Mouse (Mus musculus): ENCODE results near the gene Stard13. TPM values are rescaled to one million over a fixed set of nuclear protein-coding genes. Genes with fewer than 3 reads are reported as not detected.
A peak's percentile ranks its signal among the peaks of the same experiment; 100 is the strongest.

Gene Stard13
- polyA plus RNA-seq, 1 experiment from 2014 or later, result 10.6 TPM

DNA sequence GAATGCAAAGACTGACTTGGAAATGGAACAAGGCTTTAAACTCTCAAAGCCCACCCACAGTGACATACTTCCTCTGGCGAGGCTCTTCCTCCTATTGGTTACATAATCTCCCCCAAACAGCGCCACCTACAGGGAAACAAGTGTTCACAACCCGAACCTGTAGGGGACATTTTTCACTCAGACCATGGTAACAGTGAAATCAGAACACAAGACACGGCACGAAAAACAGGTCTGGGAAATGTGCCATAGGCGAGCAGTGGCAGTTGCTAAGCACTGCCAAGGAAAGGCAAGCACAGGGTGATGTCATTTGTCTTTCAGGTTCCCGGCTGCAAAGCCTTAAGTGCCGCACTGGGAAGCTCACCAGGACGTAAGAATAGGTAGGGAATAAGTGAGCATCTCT, 82.1 kb downstream of the Stard13 start:
- Histone ChIP-seq H3K27ac (no peak overlapping the region), H3K36me3 (no peaks in the 10 kb centered on the region), H3K27me3 (no peaks in the 10 kb centered on the region), H3K4me1 (peaks cover 20% of the 10 kb centered on the region), H3K9ac (no peak overlapping the region), H3K4me3 (replicated peaks) (no peak overlapping the region), H3K4me2 (no peak overlapping the region), H3K9me3 (replicated peaks) (no peaks in the 10 kb centered on the region)
- no peak for ATAC-seq (replicated peaks; ENCODE audit: low FRiP score)
- 93% methylated on average over 9 of the region's 9 CpGs for WGBS

DNA sequence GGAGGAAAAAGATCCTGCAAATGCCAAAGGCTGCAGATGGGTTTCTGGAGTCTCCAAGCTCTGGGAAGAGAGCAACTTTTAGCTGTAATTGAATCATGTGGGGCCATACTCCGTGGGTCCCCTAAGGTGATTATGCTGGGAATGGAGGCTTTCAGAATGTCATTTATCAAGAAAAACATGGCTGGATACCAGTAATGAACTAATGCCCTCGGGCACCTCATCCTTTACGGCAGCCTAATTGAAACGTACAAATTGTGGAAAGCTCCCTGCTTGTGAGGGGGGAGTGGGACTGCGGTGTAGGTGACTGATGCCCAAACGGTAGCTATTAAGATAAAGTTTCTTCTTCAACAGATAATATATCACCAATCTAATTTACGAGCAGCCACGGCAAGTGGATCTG, 84.1 kb downstream of the Stard13 start:
- Histone ChIP-seq H3K9ac (no peak overlapping the region), H3K4me2 (no peak overlapping the region), H3K9me3 (replicated peaks) (no peaks in the 10 kb centered on the region), H3K4me3 (replicated peaks) (no peak overlapping the region), H3K27me3 (no peaks in the 10 kb centered on the region), H3K4me1 (peaks cover 5% of the 10 kb centered on the region), H3K36me3 (no peaks in the 10 kb centered on the region), H3K27ac (no peak overlapping the region)
- WGBS, result 21% methylated on average over 8 of the region's 8 CpGs
- no peak for ATAC-seq (replicated peaks; ENCODE audit: low FRiP score)

DNA sequence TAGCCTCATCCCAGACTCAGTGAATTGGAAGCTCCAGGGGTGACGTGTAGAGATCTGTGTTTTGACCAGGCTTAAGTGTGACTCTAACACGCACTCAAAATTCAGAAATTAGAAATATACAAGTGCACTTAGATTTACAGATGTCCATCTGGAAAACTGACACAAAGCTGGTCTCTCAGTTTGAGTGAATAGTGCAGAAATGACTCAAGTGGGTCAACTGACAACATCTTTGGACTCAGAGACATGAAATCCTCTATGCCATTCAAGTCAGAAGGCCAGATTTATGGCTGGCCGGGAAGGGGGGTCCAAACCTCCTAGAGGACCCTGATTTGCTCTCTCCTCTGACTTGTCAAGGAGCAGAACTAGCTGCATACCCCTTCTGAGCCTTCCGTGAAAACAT, 85.6 kb downstream of the Stard13 start:
- Histone ChIP-seq H3K4me1 (peaks cover 11% of the 10 kb centered on the region), H3K4me2 (no peak overlapping the region), H3K36me3 (no peaks in the 10 kb centered on the region), H3K27ac (no peak overlapping the region), H3K9me3 (replicated peaks) (no peaks in the 10 kb centered on the region), H3K9ac (no peak overlapping the region), H3K27me3 (no peaks in the 10 kb centered on the region), H3K4me3 (replicated peaks) (no peak overlapping the region)
- no peak for ATAC-seq (replicated peaks; ENCODE audit: low FRiP score)
- 88% methylated on average over 4 of the region's 4 CpGs for WGBS

DNA sequence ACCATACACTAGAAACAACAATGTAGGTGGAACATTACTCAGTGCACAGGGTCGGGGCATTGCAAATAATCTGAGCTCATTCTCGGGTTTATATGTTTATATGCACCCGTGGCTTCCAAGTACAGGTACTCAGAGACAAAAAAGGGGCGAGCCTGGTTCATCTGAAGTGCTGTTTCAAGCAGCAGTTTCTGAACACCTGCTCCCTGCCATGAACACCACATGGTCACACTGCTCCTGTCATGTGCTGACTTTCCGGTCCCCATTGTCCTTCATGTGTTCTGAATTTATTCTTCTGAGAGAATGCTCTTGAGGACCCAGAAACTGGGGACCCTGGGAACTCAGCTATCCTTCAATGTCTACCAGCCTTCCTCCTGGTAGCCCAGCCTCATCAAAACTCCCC, 87.8 kb downstream of the Stard13 start:
- H3K9me3 ChIP-seq (replicated peaks), result no peaks in the 10 kb centered on the region
- no peak overlapping the region for H3K4me2 ChIP-seq
- H3K27me3 ChIP-seq, result no peaks in the 10 kb centered on the region
- ATAC-seq (replicated peaks; ENCODE audit: low FRiP score), result no peak
- H3K36me3 ChIP-seq, result no peaks in the 10 kb centered on the region
- H3K27ac ChIP-seq, result no peak overlapping the region
- no peak overlapping the region for H3K9ac ChIP-seq
- 58% methylated on average over 5 of the region's 5 CpGs for WGBS
- H3K4me3 ChIP-seq (replicated peaks), result no peak overlapping the region
- peaks cover 28% of the 10 kb centered on the region for H3K4me1 ChIP-seq

DNA sequence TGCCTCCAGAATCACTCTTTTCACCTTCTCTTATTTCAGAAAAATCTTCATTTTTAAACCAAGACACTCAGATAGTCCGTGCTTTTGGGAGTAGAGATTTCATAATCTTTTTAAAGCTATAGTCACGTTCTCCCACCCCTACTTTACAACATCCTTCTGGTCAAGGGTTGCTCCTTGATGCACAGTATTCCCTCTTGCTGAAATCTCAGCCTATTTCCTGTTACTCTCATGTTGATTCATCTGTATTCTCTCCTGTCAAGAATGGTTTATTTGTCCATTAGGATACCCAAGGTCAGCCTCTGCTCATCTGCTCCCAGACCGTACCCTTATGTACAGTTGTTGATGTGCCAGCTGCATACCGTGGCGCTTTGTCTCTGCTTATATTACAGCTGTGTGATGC, 89.7 kb downstream of the Stard13 start:
- Histone ChIP-seq H3K27me3 (no peaks in the 10 kb centered on the region), H3K9ac (no peak overlapping the region), H3K9me3 (replicated peaks) (no peaks in the 10 kb centered on the region), H3K36me3 (no peaks in the 10 kb centered on the region), H3K27ac (no peak overlapping the region), H3K4me1 (peaks cover 31% of the 10 kb centered on the region), H3K4me2 (no peak overlapping the region), H3K4me3 (replicated peaks) (no peak overlapping the region)
- WGBS, result 62% methylated on average over 5 of the region's 5 CpGs
- no peak for ATAC-seq (replicated peaks; ENCODE audit: low FRiP score)

DNA sequence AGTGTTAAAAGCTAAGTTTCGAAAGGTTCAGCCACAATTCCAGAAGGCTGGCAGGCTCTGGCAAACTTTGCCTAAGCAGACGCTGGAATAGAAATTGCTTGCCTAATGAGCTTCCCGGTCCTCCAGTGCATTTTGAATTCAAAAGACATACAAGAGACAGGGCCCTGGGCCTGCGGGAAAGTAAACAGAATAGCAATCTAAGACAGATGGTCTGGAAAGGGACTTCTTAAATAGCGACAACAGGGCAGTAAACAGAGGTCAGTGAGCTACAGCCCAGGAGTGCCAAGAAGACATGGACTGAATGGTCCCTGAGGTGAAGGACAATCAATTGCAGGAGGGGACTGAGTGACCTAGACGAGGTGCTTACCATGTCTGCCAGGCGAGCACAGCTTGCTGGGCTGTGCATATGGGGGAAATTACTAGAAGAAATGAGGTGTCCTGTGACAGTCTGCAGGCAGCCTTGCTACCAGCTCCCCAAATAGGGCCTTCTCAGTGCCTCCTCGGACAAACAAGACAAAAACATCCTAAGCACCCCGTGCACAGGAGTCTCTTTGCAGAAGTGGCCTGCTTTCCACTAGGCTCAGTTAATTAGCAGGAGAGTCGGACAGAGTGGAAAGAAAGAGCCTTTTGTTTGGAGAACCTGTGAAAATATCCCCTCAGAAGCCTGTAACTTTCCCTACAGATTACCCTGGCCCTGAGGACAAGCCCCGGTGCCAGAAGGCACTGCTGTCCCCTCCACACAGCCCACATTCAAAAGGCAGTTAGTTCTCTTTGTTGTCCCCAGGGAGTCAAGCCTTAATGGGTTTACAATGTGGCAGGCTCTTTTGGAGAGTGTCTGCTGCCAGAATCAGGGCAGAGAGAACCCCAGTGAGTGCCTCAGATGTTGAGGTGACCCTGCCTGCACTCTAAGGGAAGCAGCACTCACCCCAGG, 90.7 kb downstream of the Stard13 start:
- no peak for ATAC-seq (replicated peaks; ENCODE audit: low FRiP score)
- H3K27me3 ChIP-seq, result no peaks in the 10 kb centered on the region
- H3K27ac ChIP-seq, result peak overlapping the region; percentile 64
- H3K4me3 ChIP-seq (replicated peaks), result no peak overlapping the region
- H3K9ac ChIP-seq, result no peak overlapping the region
- no peaks in the 10 kb centered on the region for H3K9me3 ChIP-seq (replicated peaks)
- WGBS, result 35% methylated on average over 11 of the region's 11 CpGs
- H3K4me2 ChIP-seq, result no peak overlapping the region
- H3K36me3 ChIP-seq, result no peaks in the 10 kb centered on the region
- H3K4me1 ChIP-seq, result peaks cover 31% of the 10 kb centered on the region

DNA sequence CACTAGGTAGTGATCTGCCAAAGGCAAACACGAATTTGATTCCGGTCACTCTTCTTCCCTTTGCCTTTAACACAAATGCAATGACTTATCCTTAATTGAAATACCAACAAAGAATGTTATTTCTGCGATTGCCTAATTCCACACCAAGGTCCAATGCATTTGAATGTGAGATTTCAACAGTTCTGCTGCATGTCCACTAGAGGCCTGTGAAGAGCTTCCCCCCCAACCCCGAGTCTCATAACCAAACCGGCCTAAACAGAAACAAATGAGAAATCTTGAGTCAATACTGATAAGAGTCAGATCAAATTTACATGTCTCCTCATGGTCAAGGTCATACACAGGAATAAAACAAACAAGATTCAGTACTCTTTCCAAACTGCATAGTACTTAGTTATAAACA, 91.4 kb downstream of the Stard13 start:
- H3K9ac ChIP-seq, result no peak overlapping the region
- H3K9me3 ChIP-seq (replicated peaks), result no peaks in the 10 kb centered on the region
- no peaks in the 10 kb centered on the region for H3K27me3 ChIP-seq
- peak; percentile 77 for ATAC-seq (replicated peaks; ENCODE audit: low FRiP score)
- peaks cover 31% of the 10 kb centered on the region for H3K4me1 ChIP-seq
- H3K27ac ChIP-seq, result peak overlapping the region; percentile 64
- WGBS, result 33% methylated on average over 5 of the region's 5 CpGs
- H3K4me3 ChIP-seq (replicated peaks), result no peak overlapping the region
- H3K4me2 ChIP-seq, result no peak overlapping the region
- H3K36me3 ChIP-seq, result no peaks in the 10 kb centered on the region

DNA sequence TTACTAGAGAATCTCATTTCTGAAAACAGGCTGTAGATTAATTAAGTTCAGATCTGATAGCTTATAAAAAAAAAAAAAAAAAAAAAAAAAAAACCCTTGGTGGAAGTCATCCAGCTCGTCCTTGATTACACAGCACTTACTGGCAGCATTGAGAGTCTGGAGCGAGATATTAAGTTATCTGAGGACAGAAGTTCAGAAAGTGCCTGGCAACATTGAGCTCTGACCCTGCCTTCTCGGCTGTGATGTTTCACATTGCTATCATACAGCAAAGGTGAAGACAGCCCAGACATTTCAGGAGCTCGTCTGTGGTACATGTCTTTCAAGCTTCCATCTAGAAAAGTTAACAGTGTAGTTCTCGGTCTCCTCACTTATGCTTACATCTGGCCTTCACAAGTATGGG, 95.7 kb downstream of the Stard13 start:
- Histone ChIP-seq H3K36me3 (no peaks in the 10 kb centered on the region), H3K4me3 (replicated peaks) (no peak overlapping the region), H3K4me2 (no peak overlapping the region), H3K27me3 (no peaks in the 10 kb centered on the region), H3K4me1 (peaks cover 33% of the 10 kb centered on the region), H3K9me3 (replicated peaks) (no peaks in the 10 kb centered on the region), H3K27ac (no peak overlapping the region), H3K9ac (no peak overlapping the region)
- 84% methylated on average over 5 of the region's 5 CpGs for WGBS
- ATAC-seq (replicated peaks; ENCODE audit: low FRiP score), result no peak

DNA sequence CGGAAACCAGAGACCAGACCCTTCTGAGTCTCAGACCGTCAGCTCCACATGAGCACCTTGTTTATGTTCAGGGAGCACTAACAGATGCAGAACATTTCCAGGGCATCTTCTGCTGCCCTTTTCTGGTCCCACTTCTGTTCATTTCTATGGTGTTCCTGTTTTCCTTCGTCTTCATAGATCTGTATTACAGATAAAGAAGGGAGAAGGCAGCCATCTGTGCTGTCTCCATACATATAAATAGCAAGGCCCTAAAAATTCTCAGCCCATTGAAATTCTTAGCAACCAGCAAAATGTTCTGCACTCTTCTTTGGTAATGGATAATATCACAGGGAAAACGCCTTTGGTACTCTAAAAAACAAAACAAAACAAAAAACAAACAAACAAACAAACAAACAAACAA, 96.3 kb downstream of the Stard13 start:
- no peak overlapping the region for H3K9ac ChIP-seq
- ATAC-seq (replicated peaks; ENCODE audit: low FRiP score), result no peak
- no peak overlapping the region for H3K4me2 ChIP-seq
- H3K36me3 ChIP-seq, result no peaks in the 10 kb centered on the region
- 0 out of 2 replicates have a peak overlapping the region, but pooled peaks have one; percentile 81 for H3K27ac ChIP-seq
- no peaks in the 10 kb centered on the region for H3K27me3 ChIP-seq
- no peak overlapping the region for H3K4me3 ChIP-seq (replicated peaks)
- peaks cover 27% of the 10 kb centered on the region for H3K4me1 ChIP-seq
- H3K9me3 ChIP-seq (replicated peaks), result no peaks in the 10 kb centered on the region
- 75% methylated on average over 4 of the region's 4 CpGs for WGBS

DNA sequence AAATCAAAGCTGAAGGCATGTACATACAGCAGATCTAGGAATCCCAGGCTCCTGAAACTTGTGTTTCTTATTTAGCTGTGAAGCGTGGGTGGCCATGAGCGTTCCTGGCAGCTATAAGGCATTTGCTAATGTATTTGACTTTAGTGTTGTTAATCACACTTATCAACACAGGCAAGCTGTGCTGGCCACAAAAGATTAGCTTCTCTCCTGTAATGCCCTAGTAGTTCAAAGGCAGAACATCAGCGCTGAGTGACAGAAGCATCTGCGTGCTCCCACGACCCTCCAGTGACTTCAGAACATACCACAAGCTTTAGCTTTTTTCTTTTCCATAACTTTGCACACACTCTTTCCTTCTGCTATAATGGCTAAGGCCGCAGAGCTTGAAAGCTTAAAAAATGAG, 97.7 kb downstream of the Stard13 start:
- Histone ChIP-seq H3K4me3 (replicated peaks) (no peak overlapping the region), H3K4me1 (peaks cover 19% of the 10 kb centered on the region), H3K9ac (no peak overlapping the region), H3K4me2 (no peak overlapping the region), H3K27me3 (no peaks in the 10 kb centered on the region), H3K36me3 (no peaks in the 10 kb centered on the region), H3K27ac (peak overlapping the region; percentile 81), H3K9me3 (replicated peaks) (no peaks in the 10 kb centered on the region)
- ATAC-seq (replicated peaks; ENCODE audit: low FRiP score), result no peak; the same call in 1 of the 2 replicates
- WGBS, result 62% methylated on average over 6 of the region's 6 CpGs

DNA sequence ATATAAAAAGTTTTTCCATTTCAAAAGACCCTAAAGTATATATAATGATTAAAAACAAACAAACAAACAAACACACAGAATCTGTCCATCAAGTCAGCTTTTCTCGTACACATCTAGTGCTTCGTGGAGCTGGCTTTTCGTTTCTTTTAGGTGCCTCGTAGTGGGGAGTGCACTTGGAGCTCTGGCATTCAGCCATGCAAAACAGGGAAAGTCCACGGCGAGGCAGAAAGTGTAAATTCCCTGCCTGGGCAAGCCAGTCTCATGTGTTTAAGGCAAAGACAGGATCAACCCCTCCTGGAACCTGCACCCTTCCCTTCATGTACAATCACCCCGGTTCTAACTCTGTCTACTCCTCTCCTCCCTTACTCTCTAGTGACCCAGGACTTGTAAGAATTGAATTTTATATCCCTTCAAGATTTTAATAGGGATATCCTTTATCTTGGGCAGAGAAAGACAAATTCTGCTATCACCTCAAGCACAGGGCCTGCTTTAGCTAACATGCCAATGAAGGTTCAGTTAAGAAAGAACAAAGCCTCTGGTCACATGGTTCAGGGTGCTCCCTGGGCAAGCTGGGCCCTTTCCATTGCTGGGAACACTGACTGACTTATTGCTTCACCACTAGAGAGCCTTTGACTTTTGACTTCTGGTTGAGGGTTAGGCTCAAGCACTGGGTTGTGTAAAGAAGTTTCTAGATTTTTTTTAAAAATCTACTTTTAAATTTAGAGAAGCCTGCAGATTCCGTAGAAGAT, 98.4 kb downstream of the Stard13 start:
- Histone ChIP-seq H3K4me3 (replicated peaks) (no peak overlapping the region), H3K4me2 (no peak overlapping the region), H3K27me3 (no peaks in the 10 kb centered on the region), H3K9me3 (replicated peaks) (no peaks in the 10 kb centered on the region), H3K27ac (peak overlapping the region; percentile 81), H3K4me1 (peaks cover 14% of the 10 kb centered on the region), H3K9ac (no peak overlapping the region), H3K36me3 (no peaks in the 10 kb centered on the region)
- 46% methylated on average over 8 of the region's 8 CpGs for WGBS
- ATAC-seq (replicated peaks; ENCODE audit: low FRiP score), result 0 out of 2 replicates have a peak, but pooled peaks have one; percentile 49

DNA sequence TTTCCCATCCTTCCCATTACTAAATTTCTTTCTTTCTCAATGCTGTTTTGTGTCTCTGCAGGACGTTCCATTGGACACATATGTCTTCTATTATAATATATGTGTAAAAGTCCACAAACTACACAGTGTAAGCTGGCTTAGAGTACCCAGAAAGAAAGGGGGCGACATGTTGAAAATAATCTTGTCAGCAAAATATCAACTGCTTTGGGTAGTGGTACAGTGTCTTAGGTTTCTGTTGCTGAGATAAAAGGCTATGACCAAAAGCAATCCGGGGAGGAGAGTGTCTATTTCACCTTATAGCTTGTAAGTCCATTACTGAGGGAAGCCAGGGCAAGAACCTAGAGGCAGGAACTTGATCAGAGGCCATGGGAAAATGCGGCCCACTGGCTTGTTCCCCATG, 99.4 kb downstream of the Stard13 start:
- H3K36me3 ChIP-seq, result no peaks in the 10 kb centered on the region
- H3K9ac ChIP-seq, result no peak overlapping the region
- peaks cover 14% of the 10 kb centered on the region for H3K4me1 ChIP-seq
- 90% methylated on average over 4 of the region's 4 CpGs for WGBS
- no peak overlapping the region for H3K4me2 ChIP-seq
- H3K4me3 ChIP-seq (replicated peaks), result no peak overlapping the region
- no peaks in the 10 kb centered on the region for H3K9me3 ChIP-seq (replicated peaks)
- H3K27ac ChIP-seq, result no peak overlapping the region
- no peaks in the 10 kb centered on the region for H3K27me3 ChIP-seq
- no peak for ATAC-seq (replicated peaks; ENCODE audit: low FRiP score)

All from kidney, embryonic 15.5 days (tissue).